Mouse (Mus musculus) MEL (cell line): ENCODE measurements at regions not wholly inside any gene's neighbourhood (a gene's known extent, or its start where the extent isn't known, plus 50 kb on each side); places are given as distances from the start of the nearest gene placed in this dataset.
A peak's percentile ranks its signal among the peaks of the same experiment; 100 is the strongest.

ENCODE experiments used
- DNase-seq: peaks from one replicate; pipeline ENCODE4 v3.0.0; 2011; ENCODE audit warnings: low read depth, low spot score
- H3K27ac ChIP-seq: 2 replicates; pipeline ENCODE4 v1.5.1; 2012; ENCODE audit warnings: low read depth, mild to moderate bottlenecking, control low read depth, low read length, moderate library complexity; ENCODE audit not compliant: control insufficient read depth
- H3K27me3 ChIP-seq, 2 experiments: fragments of 150-350 bp in 1 of 2; sonication (generic) in 1 of 2; 2 replicates each; pipeline ENCODE4 v1.6.1; 2012; ENCODE audit warnings: low read length in 2 of 2, mild to moderate bottlenecking in 2 of 2, improper control_type of control experiment in 1 of 2, moderate library complexity in 1 of 2; ENCODE audit not compliant: insufficient read depth in 2 of 2, control insufficient read depth in 1 of 2
- H3K36me3 ChIP-seq, 2 experiments: 2 replicates each; pipeline ENCODE4 v1.6.1; 2012 to 2014; ENCODE audit warnings: low read length in 2 of 2, improper control_type of control experiment in 1 of 2, inconsistent platforms in 1 of 2, mild to moderate bottlenecking in 1 of 2; ENCODE audit not compliant: insufficient read depth in 2 of 2, control insufficient read depth in 1 of 2
- H3K4me1 ChIP-seq, 2 experiments: fragments of 150-350 bp in 1 of 2; sonication (generic) in 1 of 2; 2 replicates each; pipeline ENCODE4 v1.6.1; 2012; ENCODE audit warnings: low read length in 2 of 2, improper control_type of control experiment in 1 of 2, mild to moderate bottlenecking in 1 of 2; ENCODE audit not compliant: insufficient read depth in 2 of 2, control insufficient read depth in 1 of 2
- H3K4me3 ChIP-seq, 2 experiments: fragments of 150-350 bp in 1 of 2; sonication (generic) in 1 of 2; 2 replicates each; pipeline ENCODE4 v1.5.1; 2012; ENCODE audit warnings: low read depth in 2 of 2, low read length in 2 of 2, mild to moderate bottlenecking in 2 of 2, moderate library complexity in 2 of 2, control low read depth in 1 of 2, improper control_type of control experiment in 1 of 2; ENCODE audit not compliant: control insufficient read depth in 1 of 2, insufficient read depth in 1 of 2
- H3K79me2 ChIP-seq: 2 replicates; pipeline ENCODE4 v1.6.1; 2012; ENCODE audit warnings: mild to moderate bottlenecking, low read length, moderate library complexity; ENCODE audit not compliant: control insufficient read depth, poor library complexity, insufficient read depth
- H3K9ac ChIP-seq: 2 replicates; pipeline ENCODE4 v1.6.1; 2012; ENCODE audit warnings: low read depth, mild to moderate bottlenecking, control low read depth, low read length, moderate library complexity; ENCODE audit not compliant: control insufficient read depth, poor library complexity, severe bottlenecking
- H3K9me3 ChIP-seq: fragments of 150-350 bp; sonication (generic); replicated peaks from 2 replicates; pipeline ENCODE4 v1.6.1; 2012; ENCODE audit warnings: mild to moderate bottlenecking, low read length, improper control_type of control experiment, moderate library complexity; ENCODE audit not compliant: insufficient read depth
- CTCF ChIP-seq, 3 experiments: IDR thresholded peaks in 2 of 3; conservative IDR thresholded peaks in 1 of 3; 2 replicates each; pipeline ENCODE4 v1.5.1; 2011 to 2012; ENCODE audit warnings: low read length in 3 of 3, low read depth in 2 of 3, mild to moderate bottlenecking in 2 of 3, improper control_type of control experiment in 1 of 3, inconsistent platforms in 1 of 3, mixed read lengths in 1 of 3, moderate library complexity in 1 of 3; ENCODE audit not compliant: control insufficient read depth in 1 of 3, insufficient read depth in 1 of 3, poor library complexity in 1 of 3, severe bottlenecking in 1 of 3
- E2F4 ChIP-seq: IDR thresholded peaks from 2 replicates; pipeline ENCODE4 v1.6.1; 2011; ENCODE audit warnings: low read depth, low read length, improper control_type of control experiment, borderline replicate concordance
- ELF1 ChIP-seq: IDR thresholded peaks from 2 replicates; pipeline ENCODE4 v1.6.1; 2014; ENCODE audit warnings: low read depth, mild to moderate bottlenecking, inconsistent platforms, low read length, improper control_type of control experiment, moderate library complexity
- EP300 ChIP-seq, 2 experiments: IDR thresholded peaks; 2 replicates each; pipeline ENCODE4 v1.6.1; 2011; ENCODE audit warnings: improper control_type of control experiment in 2 of 2, low read length in 2 of 2, low read depth in 1 of 2, mild to moderate bottlenecking in 1 of 2
- GATA1 ChIP-seq: IDR thresholded peaks from 2 replicates; pipeline ENCODE4 v1.6.1; 2011; ENCODE audit warnings: low read depth, low read length, improper control_type of control experiment
- JUND ChIP-seq: IDR thresholded peaks from 2 replicates; pipeline ENCODE4 v1.6.1; 2011; ENCODE audit warnings: low read depth, mild to moderate bottlenecking, improper control_type of control experiment, low read length
- MAX ChIP-seq: IDR thresholded peaks from 2 replicates; pipeline ENCODE4 v1.6.1; 2011; ENCODE audit warnings: low read length, improper control_type of control experiment
- MAZ ChIP-seq: IDR thresholded peaks from 2 replicates; pipeline ENCODE4 v1.6.1; 2012; ENCODE audit warnings: low read depth, mild to moderate bottlenecking, inconsistent platforms, low read length, improper control_type of control experiment
- MYC ChIP-seq: IDR thresholded peaks from 2 replicates; pipeline ENCODE4 v1.6.1; 2011; ENCODE audit warnings: low read depth, mild to moderate bottlenecking, low read length, improper control_type of control experiment, moderate library complexity
- NRF1 ChIP-seq: IDR thresholded peaks from 2 replicates; pipeline ENCODE4 v1.6.1; 2014; ENCODE audit warnings: low read depth, mild to moderate bottlenecking, inconsistent platforms, low read length, improper control_type of control experiment, moderate library complexity; ENCODE audit not compliant: poor library complexity, insufficient read depth, severe bottlenecking
- POLR2AphosphoS2 ChIP-seq: IDR thresholded peaks from 2 replicates; pipeline ENCODE4 v1.6.1; 2011; ENCODE audit warnings: low read length, improper control_type of control experiment
- RAD21 ChIP-seq: IDR thresholded peaks from 2 replicates; pipeline ENCODE4 v1.6.1; 2011; ENCODE audit warnings: mild to moderate bottlenecking, low read depth, low read length, improper control_type of control experiment
- SMC3 ChIP-seq: IDR thresholded peaks from 2 replicates; pipeline ENCODE4 v1.6.1; 2011; ENCODE audit warnings: low read depth, low read length, improper control_type of control experiment
- USF1 ChIP-seq: IDR thresholded peaks from 2 replicates; pipeline ENCODE4 v1.6.1; 2014; ENCODE audit warnings: low read depth, mild to moderate bottlenecking, inconsistent platforms, low read length, improper control_type of control experiment, moderate library complexity
- ZC3H11A ChIP-seq: IDR thresholded peaks from 2 replicates; pipeline ENCODE4 v1.6.1; 2012; ENCODE audit warnings: low read depth, mild to moderate bottlenecking, inconsistent platforms, low read length, improper control_type of control experiment

DNA sequence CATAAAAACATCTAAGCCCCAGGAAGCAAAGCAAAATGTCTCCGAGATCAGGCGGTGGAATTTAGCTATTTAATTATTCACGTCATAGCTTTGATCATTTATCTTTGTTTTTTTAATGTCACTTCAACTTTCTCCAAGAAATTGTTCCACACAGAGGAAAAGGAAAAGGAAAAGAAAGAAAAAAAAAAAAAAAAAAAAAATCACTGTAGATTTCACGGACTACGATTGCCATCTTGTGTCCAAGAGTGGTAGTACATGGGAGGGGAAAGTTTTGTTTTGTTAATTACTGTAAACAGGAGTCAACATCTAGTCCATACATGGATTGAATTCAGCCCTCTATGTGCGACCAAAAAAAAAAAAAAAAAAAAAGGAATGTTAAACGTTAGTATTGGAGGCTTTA lies 114.4 kb upstream of the Usp25 start:
- Histone ChIP-seq H3K4me1 (no peaks in the 10 kb centered on the region), H3K9ac (no peak overlapping the region), H3K27ac (no peak overlapping the region), H3K27me3 (no peaks in the 10 kb centered on the region), H3K36me3 (no peaks in the 10 kb centered on the region), H3K9me3 (no peaks in the 10 kb centered on the region), H3K4me3 (no peak overlapping the region), H3K79me2 (no peaks in the 10 kb centered on the region)
- peak; percentile 64 for TF ChIP-seq RAD21
- 0 out of 2 replicates have a peak, but pooled peaks have one; percentile 46 for TF ChIP-seq ZC3H11A
- no peak for TF ChIP-seq ELF1
- peak; percentile 59 for TF ChIP-seq SMC3
- peak in 2 of 3 experiments; percentile 42 to 55; a peak in 4 of 6 replicates for TF ChIP-seq CTCF (IDR thresholded peaks at IDR 0.05 in 2 of 3, conservative IDR thresholded peaks at IDR 0.05 in 1 of 3; ENCODE audit: control insufficient read depth in 1 of 3, insufficient read depth in 1 of 3, low read depth in 2 of 3, low read length in 3 of 3, poor library complexity in 1 of 3, severe bottlenecking in 1 of 3)
- no peak for TF ChIP-seq USF1
- peak; percentile 48 for DNase-seq

GRCm38 (mm10) chr16:76896305-76896704 lies 117.2 kb upstream of the Usp25 start:
- no peak for DNase-seq
- H3K9me3 ChIP-seq = no peaks in the 10 kb centered on the region
- no peak overlapping the region for H3K4me3 ChIP-seq
- no peak overlapping the region for H3K27ac ChIP-seq
- TF ChIP-seq NRF1 = no peak
- no peak for TF ChIP-seq MYC
- TF ChIP-seq JUND = no peak
- no peak for TF ChIP-seq MAZ
- no peak for TF ChIP-seq POLR2AphosphoS2
- TF ChIP-seq GATA1 = no peak
- no peak for TF ChIP-seq EP300 (IDR thresholded peaks at IDR 0.05; ENCODE audit: low read depth in 1 of 2, low read length in 2 of 2)
- no peak for TF ChIP-seq MAX
- H3K9ac ChIP-seq = no peak overlapping the region
- H3K4me1 ChIP-seq = no peaks in the 10 kb centered on the region
- H3K36me3 ChIP-seq = no peaks in the 10 kb centered on the region
- H3K79me2 ChIP-seq = no peaks in the 10 kb centered on the region
- H3K27me3 ChIP-seq = no peaks in the 10 kb centered on the region

GRCm38 (mm10) chr16:76895781-76896180 lies 117.7 kb upstream of the Usp25 start:
- Histone ChIP-seq H3K79me2 (no peaks in the 10 kb centered on the region), H3K9me3 (no peaks in the 10 kb centered on the region), H3K36me3 (no peaks in the 10 kb centered on the region), H3K27ac (no peak overlapping the region), H3K9ac (no peak overlapping the region), H3K4me3 (no peak overlapping the region), H3K27me3 (no peaks in the 10 kb centered on the region), H3K4me1 (no peaks in the 10 kb centered on the region)
- TF ChIP-seq E2F4 = no peak
- DNase-seq = no peak
